Mouse (Mus musculus) stomach, postnatal 0 days (tissue): ENCODE measurements around the gene S100a10.

ENCODE experiments used
- CTCF ChIP-seq: IDR thresholded peaks from 2 replicates; pipeline ENCODE4 v1.5.1; 2016; ENCODE audit warnings: antibody characterized with exemption, low read depth, mild to moderate bottlenecking, moderate library complexity
- EP300 ChIP-seq: optimal IDR thresholded peaks from 2 replicates; pipeline ENCODE3; 2016; ENCODE audit warnings: antibody characterized with exemption

DNA sequence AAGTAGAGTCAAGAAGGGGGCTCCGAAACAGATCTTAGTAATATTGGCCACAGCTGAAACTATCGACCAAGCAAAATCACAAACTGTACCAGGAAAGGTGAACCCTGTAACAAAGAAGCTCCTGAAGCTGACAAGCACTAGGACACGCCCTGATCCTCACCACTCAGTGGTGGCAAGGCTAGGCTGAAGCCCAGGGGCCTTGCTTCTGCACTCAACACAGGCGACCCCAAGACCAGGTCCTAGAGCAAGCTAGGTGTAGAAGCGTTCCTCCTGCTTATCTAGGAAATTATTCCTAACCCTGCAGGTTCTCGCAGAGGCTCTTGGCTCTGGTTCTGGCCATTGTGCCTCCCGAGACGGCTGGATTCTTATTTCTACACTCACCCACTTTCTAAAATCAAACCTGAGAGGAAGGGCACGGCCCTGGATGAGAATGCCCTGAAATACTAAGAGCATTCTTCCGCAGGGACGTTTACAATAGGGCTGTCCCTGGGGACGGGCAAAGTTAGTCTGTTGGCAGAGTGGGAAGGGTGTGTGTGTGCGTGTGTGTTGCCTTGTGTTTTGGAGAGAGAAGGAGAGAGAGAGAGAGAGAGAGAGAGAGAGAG is 400 bp upstream of the S100a10 start:
- TF ChIP-seq CTCF: no peak
- TF ChIP-seq EP300: no peak
